26 mouse cellular contexts compared by ENCODE assay signal in the genomic region with DNA sequence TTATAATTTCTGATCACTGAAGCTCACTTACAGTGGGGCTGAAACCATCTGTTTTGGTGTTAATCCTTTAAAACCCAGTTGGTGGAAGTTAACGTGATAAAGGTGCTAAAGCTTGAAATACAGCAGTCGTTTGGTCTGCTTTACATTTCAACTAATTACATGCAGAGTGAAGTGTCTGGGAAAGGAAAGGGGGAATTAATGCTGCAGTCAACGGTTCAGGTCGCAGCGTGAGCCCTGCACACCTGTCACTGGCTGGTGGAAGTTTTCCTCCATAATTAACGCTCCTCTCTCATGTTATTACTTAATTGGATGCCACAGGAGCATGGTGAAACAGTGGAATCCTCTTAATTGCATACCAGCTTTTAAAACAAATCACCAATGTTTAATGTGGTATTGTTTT. TPM values are rescaled to one million over a fixed set of nuclear protein-coding genes. Genes with fewer than 3 reads are reported as not detected.
A peak's percentile ranks its signal among the peaks of the same experiment; 100 is the strongest.
DNase-seq lines count a peak whose midpoint lies in the region; ATAC-seq and TF ChIP-seq lines count a peak whose summit lies in the region.
"Had no signal": no experiment of that assay in that cellular context is flagged by ENCODE, and none has a peak within 500 bp of the region (broad histone marks: within the 10 kb centered on the region; RNA-seq: fewer than 3 reads in every experiment).

No protein-coding gene starts in this region.

- no peak for TF ChIP-seq POLR2A in CH12.LX (IDR thresholded peaks at IDR 0.05; ENCODE audit: low read depth, low read length)

- no peak overlapping the region for H3K9ac ChIP-seq in hindbrain, embryonic 16.5 days (ENCODE audit: low read depth, low read length)
- H3K9ac ChIP-seq in hindbrain, postnatal 0 days (replicated peaks; ENCODE audit: low read length), result no peak overlapping the region
- no peak overlapping the region for H3K9ac ChIP-seq in CH12.LX (ENCODE audit: insufficient read depth, low read depth)
- no peak overlapping the region for H3K9ac ChIP-seq in forebrain, embryonic 13.5 days
- H3K9ac ChIP-seq: hindbrain, embryonic 14.5 days; limb, embryonic 15.5 days; liver, embryonic 15.5 days; lung, embryonic 15.5 days; midbrain, embryonic 13.5 days; neural tube, embryonic 12.5 days; stomach, embryonic 15.5 days had no signal

- no peak overlapping the region for H3K4me2 ChIP-seq in hindbrain, embryonic 16.5 days (ENCODE audit: low read length)
- H3K4me2 ChIP-seq in hindbrain, postnatal 0 days (ENCODE audit: low read depth, low read length), result no peak overlapping the region
- H3K4me2 ChIP-seq in CH12.LX (ENCODE audit: insufficient read depth, low read depth, poor library complexity, severe bottlenecking), result peak overlapping the region; percentile 45
- no peak overlapping the region for H3K4me2 ChIP-seq in forebrain, embryonic 13.5 days
- H3K4me2 ChIP-seq: hindbrain, embryonic 14.5 days; limb, embryonic 15.5 days; liver, embryonic 15.5 days; lung, embryonic 15.5 days; midbrain, embryonic 13.5 days; neural tube, embryonic 12.5 days; stomach, embryonic 15.5 days had no signal

- TF ChIP-seq RAD21 in CH12.LX (IDR thresholded peaks at IDR 0.05; ENCODE audit: low read depth, low read length), result no peak

- in situ Hi-C loops in CH12.LX (cut with MboI; ENCODE audit: low pct_ligation_motif_present, low pct_unique_long_range_greater_than_20kb, low sequenced_read_pairs), result no loop called here

- no peak for TF ChIP-seq EP300 in CH12.LX (IDR thresholded peaks at IDR 0.05; ENCODE audit: low read length)

- dilution Hi-C loops in CH12.LX (cut with MboI; ENCODE audit: extremely low pct_ligation_motif_present, extremely low pct_unique_long_range_greater_than_20kb, low sequenced_read_pairs), result no loop called here

- no peaks in the 10 kb centered on the region for H3K9me3 ChIP-seq in hindbrain, embryonic 16.5 days (ENCODE audit: control insufficient read depth, low read length)
- no peaks in the 10 kb centered on the region for H3K9me3 ChIP-seq in hindbrain, postnatal 0 days (ENCODE audit: low read length)
- H3K9me3 ChIP-seq in CH12.LX (replicated peaks; ENCODE audit: low read length), result no peaks in the 10 kb centered on the region
- H3K9me3 ChIP-seq in forebrain, embryonic 13.5 days (replicated peaks), result no peaks in the 10 kb centered on the region
- H3K9me3 ChIP-seq: embryonic facial prominence, embryonic 10.5 days; limb, embryonic 15.5 days; liver, embryonic 15.5 days; lung, embryonic 15.5 days; megakaryocyte, embryonic 14.5 days; midbrain, embryonic 13.5 days; neural tube, embryonic 12.5 days; stomach, embryonic 15.5 days had no signal

- no peak overlapping the region for H3K4me3 ChIP-seq in hindbrain, embryonic 16.5 days (ENCODE audit: low read length)
- no peak overlapping the region for H3K4me3 ChIP-seq in hindbrain, postnatal 0 days (ENCODE audit: low read length)
- no peak overlapping the region for H3K4me3 ChIP-seq in CH12.LX (replicated peaks in 1 of 3; ENCODE audit: low read depth in 2 of 3, low read length in 2 of 3, poor library complexity in 1 of 3)
- H3K4me3 ChIP-seq in forebrain, embryonic 13.5 days, result no peak overlapping the region
- H3K4me3 ChIP-seq: embryonic facial prominence, embryonic 10.5 days; limb, embryonic 15.5 days; liver, embryonic 15.5 days; lung, embryonic 15.5 days; megakaryocyte, embryonic 14.5 days; midbrain, embryonic 13.5 days; neural tube, embryonic 12.5 days; stomach, embryonic 15.5 days had no signal

- no peak for TF ChIP-seq CTCF in hindbrain, postnatal 0 days (IDR thresholded peaks at IDR 0.05; ENCODE audit: low read depth)
- TF ChIP-seq CTCF in CH12.LX (conservative IDR thresholded peaks at IDR 0.05 in 1 of 2, IDR thresholded peaks at IDR 0.05 in 1 of 2; ENCODE audit: low read depth in 2 of 2, low read length in 2 of 2), result no peak

- H3K36me3 ChIP-seq in hindbrain, embryonic 16.5 days (ENCODE audit: control insufficient read depth, insufficient read depth, low read length), result no peaks in the 10 kb centered on the region
- H3K36me3 ChIP-seq in hindbrain, postnatal 0 days (ENCODE audit: insufficient read depth, low read length), result no peaks in the 10 kb centered on the region
- H3K36me3 ChIP-seq in CH12.LX (replicated peaks in 1 of 2; ENCODE audit: control insufficient read depth in 1 of 2, insufficient read depth in 1 of 2, low read length in 1 of 2), result peaks cover 0 to 6% of the 10 kb centered on the region in 2 experiments
- no peaks in the 10 kb centered on the region; the same call in 1 of the 2 replicates for H3K36me3 ChIP-seq in forebrain, embryonic 13.5 days (ENCODE audit: poor library complexity, severe bottlenecking)
- H3K36me3 ChIP-seq: embryonic facial prominence, embryonic 10.5 days; limb, embryonic 15.5 days; liver, embryonic 15.5 days; lung, embryonic 15.5 days; midbrain, embryonic 13.5 days; neural tube, embryonic 12.5 days; stomach, embryonic 15.5 days had no signal

- H3K27me3 ChIP-seq in hindbrain, embryonic 16.5 days (replicated peaks; ENCODE audit: control insufficient read depth, insufficient read depth, low read length), result no peaks in the 10 kb centered on the region
- H3K27me3 ChIP-seq in hindbrain, postnatal 0 days (ENCODE audit: insufficient read depth, low read length), result no peaks in the 10 kb centered on the region
- no peaks in the 10 kb centered on the region for H3K27me3 ChIP-seq in CH12.LX (replicated peaks)
- H3K27me3 ChIP-seq in forebrain, embryonic 13.5 days, result no peaks in the 10 kb centered on the region
- H3K27me3 ChIP-seq: limb, embryonic 15.5 days; liver, embryonic 15.5 days; lung, embryonic 15.5 days; megakaryocyte, embryonic 14.5 days; midbrain, embryonic 13.5 days; neural tube, embryonic 12.5 days; stomach, embryonic 15.5 days had no signal

- H3K79me2 ChIP-seq in CH12.LX (replicated peaks; ENCODE audit: control insufficient read depth, extremely low read depth, insufficient read depth, poor library complexity, severe bottlenecking), result peaks cover 5% of the 10 kb centered on the region; the same call in 1 of the 2 replicates

- H3K27ac ChIP-seq in hindbrain, embryonic 16.5 days (ENCODE audit: low read depth, low read length), result no peak overlapping the region
- H3K27ac ChIP-seq in hindbrain, postnatal 0 days, result no peak overlapping the region
- peak overlapping the region; percentile 23; the same call in 1 of the 2 replicates for H3K27ac ChIP-seq in CH12.LX (ENCODE audit: insufficient read depth, low read depth)
- peak overlapping the region; percentile 59 for H3K27ac ChIP-seq in forebrain, embryonic 13.5 days
- H3K27ac ChIP-seq: embryonic facial prominence, embryonic 10.5 days; hindbrain, embryonic 14.5 days; limb, embryonic 15.5 days; liver, embryonic 15.5 days; lung, embryonic 15.5 days; midbrain, embryonic 13.5 days; neural tube, embryonic 12.5 days; stomach, embryonic 15.5 days had no signal

- ATAC-seq in hindbrain, embryonic 16.5 days, result peak; percentile 59; the same call in 1 of the 2 replicates
- no peak for ATAC-seq in hindbrain, postnatal 0 days
- ATAC-seq in forebrain, embryonic 13.5 days, result peak; percentile 81
- ATAC-seq: intestine, postnatal 0 days; midbrain, embryonic 13.5 days had no signal

- no peak for DNase-seq in hindbrain, postnatal 0 days (ENCODE audit: low spot score)
- peak; percentile 34 for DNase-seq in CH12.LX (ENCODE audit: extremely low read depth)
- peak; percentile 54 for DNase-seq in hindlimb bud, embryonic 11.5 days (ENCODE audit: extremely low spot score, low read depth, low spot score)
- DNase-seq in urinary bladder, postnatal 10 days (ENCODE audit: low spot score), result no peak
- no peak for DNase-seq in frontal cortex, postnatal 14 days (ENCODE audit: low spot score in 2 of 2)
- DNase-seq: adrenal gland, postnatal 14 days; cerebellum, postnatal 10 days; gastrocnemius, postnatal 36 days; heart, postnatal 4 days; kidney, postnatal 36 days; right cerebral cortex, adult 18-20 months; right cerebral cortex, postnatal 4 days; thymus, adult 18-20 months; thymus, postnatal 36 days had no signal

- H3K4me1 ChIP-seq in hindbrain, embryonic 16.5 days (ENCODE audit: control insufficient read depth, insufficient read depth, low read depth, low read length), result peaks cover 7% of the 10 kb centered on the region
- H3K4me1 ChIP-seq in hindbrain, postnatal 0 days (ENCODE audit: insufficient read depth, low read length), result peaks cover 7% of the 10 kb centered on the region; the same call in 1 of the 2 replicates
- H3K4me1 ChIP-seq in CH12.LX (ENCODE audit: control insufficient read depth in 1 of 2, insufficient read depth in 2 of 2), result peaks cover 13 to 62% of the 10 kb centered on the region in 2 experiments
- H3K4me1 ChIP-seq in forebrain, embryonic 13.5 days, result peaks cover 40% of the 10 kb centered on the region
- H3K4me1 ChIP-seq: neural tube, embryonic 12.5 days had no signal

- 31% methylated on average over 6 of the region's 6 CpGs for WGBS in hindbrain, embryonic 16.5 days
- 35% methylated on average over 6 of the region's 6 CpGs for WGBS in hindbrain, postnatal 0 days
- WGBS in forebrain, embryonic 13.5 days, result 22% methylated on average over 6 of the region's 6 CpGs

TF ChIP-seq in CH12.LX, 34 proteins besides CTCF, POLR2A, EP300 and RAD21:
- TF ChIP-seq BHLHE40 (IDR thresholded peaks at IDR 0.05; ENCODE audit: low read depth, low read length) (0 out of 2 replicates have a peak, but pooled peaks have one; percentile 13), HCFC1 (IDR thresholded peaks at IDR 0.05; ENCODE audit: low read depth, low read length) (no peak), ZMIZ1 (IDR thresholded peaks at IDR 0.05; ENCODE audit: low read depth, low read length) (no peak), ETS1 (conservative IDR thresholded peaks at IDR 0.05; ENCODE audit: low read depth, low read length) (no peak), E2F4 (IDR thresholded peaks at IDR 0.05; ENCODE audit: insufficient replicate concordance, low read depth, low read length) (no peak), ZC3H11A (IDR thresholded peaks at IDR 0.05; ENCODE audit: low read depth, low read length) (no peak)

RNA-seq across cellular contexts. Expression of a gene that starts 27.8 kb away (rescaled TPM):
- polyA plus RNA-seq in hindbrain, embryonic 16.5 days (2015; fragmentation: Nextera tagmentation; extraction: Ambion mirVana), result 102 and 103 TPM in 2 replicates
- total RNA-seq in hindbrain, postnatal 0 days (2014; rRNA removed), result 123 and 162 TPM in 2 replicates
- polyA plus RNA-seq in hindbrain, postnatal 0 days (2015; fragmentation: Nextera tagmentation; extraction: Ambion mirVana), result 98.2 and 116 TPM in 2 replicates
- total RNA-seq in CH12.LX (2012; rRNA removed) (3.4 and 4.0 TPM in 2 replicates), CH12.LX (2014; rRNA removed) (4.9 and 5.2 TPM in 2 replicates)
- polyA plus RNA-seq in CH12.LX (2012; ENCODE audit: insufficient read length, low read depth), result 11.6 and 15.0 TPM in 2 replicates
- 80.0 and 85.9 TPM in 2 replicates for polyA plus RNA-seq in forebrain, embryonic 13.5 days (2015; fragmentation: Nextera tagmentation; extraction: Ambion mirVana)

Comparison
In these comparisons a context has a peak if more than half of its experiments do, and no peak if none do; other contexts are left out.
1. H3K27ac ChIP-seq: peak in CH12.LX (single experiment) and forebrain, embryonic 13.5 days (single experiment); none in hindbrain, embryonic 16.5 days (single experiment) and hindbrain, postnatal 0 days (single experiment).
2. DNase-seq: peak in CH12.LX (single experiment) and hindlimb bud, embryonic 11.5 days (single experiment); none in hindbrain, postnatal 0 days (single experiment), urinary bladder, postnatal 10 days (single experiment) and frontal cortex, postnatal 14 days (0 of 2).